Mouse (Mus musculus) midbrain, postnatal 0 days (tissue): ENCODE results near the gene Cpne4. TPM values are rescaled to one million over a fixed set of nuclear protein-coding genes. Genes with fewer than 3 reads are reported as not detected.

Source experiments
- ATAC-seq: fragments of 200-750 bp; cut with Nextera tagmentation; 2 replicates; pipeline ENCODE4 v1.8.0; 2017; ENCODE audit warnings: moderate number of reproducible peaks, mild to moderate bottlenecking, moderate TSS enrichment, moderate library complexity; ENCODE audit not compliant: low FRiP score
- DNase-seq: peaks from one replicate; pipeline ENCODE4 v3.0.0-alpha.2; 2015; ENCODE audit warnings: low spot score
- H3K27ac ChIP-seq: fragments of 300-500 bp; sonication (generic); 2 replicates; pipeline ENCODE4 v1.5.1; 2014; ENCODE audit warnings: low read depth, mild to moderate bottlenecking, low read length, mixed read lengths
- H3K27me3 ChIP-seq: fragments of 300-500 bp; sonication (generic); 2 replicates; pipeline ENCODE4 v1.6.1; 2014; ENCODE audit warnings: low read length, control low read depth, mixed read lengths; ENCODE audit not compliant: insufficient read depth
- H3K36me3 ChIP-seq: fragments of 300-500 bp; sonication (generic); 2 replicates; pipeline ENCODE4 v1.6.1; 2014; ENCODE audit warnings: low read length, control low read depth, mixed read lengths; ENCODE audit not compliant: insufficient read depth
- H3K4me1 ChIP-seq: fragments of 300-500 bp; sonication (generic); 2 replicates; pipeline ENCODE4 v1.6.1; 2014; ENCODE audit warnings: mild to moderate bottlenecking, control low read depth, antibody characterized with exemption, low read length, mixed read lengths; ENCODE audit not compliant: insufficient read depth
- H3K4me2 ChIP-seq: fragments of 300-500 bp; sonication (generic); 2 replicates; pipeline ENCODE4 v1.6.1; 2014; ENCODE audit warnings: low read depth, mild to moderate bottlenecking, low read length, mixed read lengths; ENCODE audit not compliant: poor library complexity, severe bottlenecking
- H3K4me3 ChIP-seq: fragments of 300-500 bp; sonication (generic); 2 replicates; pipeline ENCODE4 v1.5.1; 2014; ENCODE audit warnings: low read depth, mild to moderate bottlenecking, low read length, moderate library complexity
- H3K9ac ChIP-seq: fragments of 300-500 bp; sonication (generic); replicated peaks from 2 replicates; pipeline ENCODE4 v1.6.1; 2014; ENCODE audit warnings: mild to moderate bottlenecking, low read length, moderate library complexity, mixed read lengths; ENCODE audit not compliant: poor library complexity, severe bottlenecking
- H3K9me3 ChIP-seq: fragments of 300-500 bp; sonication (generic); 2 replicates; pipeline ENCODE4 v1.6.1; 2016; ENCODE audit warnings: low read length, control low read depth
- CTCF ChIP-seq: IDR thresholded peaks from 2 replicates; pipeline ENCODE4 v1.5.1; 2016; ENCODE audit warnings: antibody characterized with exemption, mild to moderate bottlenecking
- WGBS: fragments of 180-500 bp; shearing (Covaris S2); extraction: QIAGEN DNeasy Blood & Tissue Kit; methylation state at CpG from one replicate; pipeline ENCODE4 v1.1.7; 2014; 5-methylcytosine and 5-hydroxymethylcytosine counted together
- polyA plus RNA-seq: library from polyadenylated mRNA; unstranded; fragments of >200 nt; fragmentation: Nextera tagmentation; extraction: Ambion mirVana; gene quantifications from 2 replicates; pipeline ENCODE4 v1.2.1, GENCODE M21; 2015
- total RNA-seq: library from RNA; depleted of rRNA; stranded (reverse); fragments of >200 nt; gene quantifications from 2 replicates; pipeline ENCODE4 v1.2.3, GENCODE M21; 2014

Gene Cpne4
- total and polyA plus RNA-seq, 2 experiments from 2014 or later, result 25.5 to 38.3 TPM

DNA sequence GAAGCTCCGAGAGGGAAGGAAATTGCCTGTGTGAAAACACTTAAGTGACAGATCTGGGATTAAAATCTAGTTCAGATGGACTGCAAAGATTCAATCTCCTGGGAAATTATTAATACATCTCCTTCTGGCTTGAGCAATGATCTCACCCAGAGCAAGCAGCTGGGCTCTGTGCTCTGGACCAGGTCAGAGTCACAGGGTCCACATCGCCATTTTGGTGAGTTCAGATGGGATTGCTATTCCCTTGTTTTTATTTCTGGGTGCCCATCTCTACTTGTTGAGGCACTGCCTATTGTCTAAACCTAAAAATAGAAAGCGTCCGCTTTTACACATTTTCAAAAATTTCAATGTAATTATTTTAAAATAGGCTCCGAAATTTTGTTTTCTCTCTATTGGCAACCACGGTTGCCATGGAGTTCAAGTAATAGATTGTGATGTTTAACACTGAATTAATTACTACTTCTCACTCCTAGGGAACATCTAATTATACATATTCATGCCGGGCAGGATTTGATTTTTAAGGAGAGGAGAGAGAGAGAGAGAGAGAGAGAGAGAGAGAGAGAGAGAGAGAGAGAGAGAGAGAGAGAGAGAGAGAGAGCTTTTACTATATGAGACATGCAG is 229.2 kb downstream of the Cpne4 start:
- Histone ChIP-seq H3K9ac (no peak overlapping the region), H3K27me3 (no peaks in the 10 kb centered on the region), H3K36me3 (no peaks in the 10 kb centered on the region), H3K4me1 (no peaks in the 10 kb centered on the region), H3K9me3 (no peaks in the 10 kb centered on the region), H3K4me2 (no peak overlapping the region), H3K27ac (no peak overlapping the region), H3K4me3 (no peak overlapping the region)
- WGBS, result 62% methylated on average over 7 of the region's 7 CpGs
- no peak for TF ChIP-seq CTCF
- no peak for ATAC-seq
- no peak for DNase-seq

GRCm38 (mm10) chr9:104777135-104777534 is 230.0 kb downstream of the Cpne4 start:
- ATAC-seq, result no peak
- TF ChIP-seq CTCF, result no peak
- no peak overlapping the region for H3K4me3 ChIP-seq
- no peak overlapping the region for H3K4me2 ChIP-seq
- DNase-seq, result no peak
- no peaks in the 10 kb centered on the region for H3K4me1 ChIP-seq
- 69% methylated on average over 3 of the region's 3 CpGs for WGBS
- no peaks in the 10 kb centered on the region for H3K9me3 ChIP-seq
- H3K27ac ChIP-seq, result no peak overlapping the region
- no peaks in the 10 kb centered on the region for H3K27me3 ChIP-seq
- H3K9ac ChIP-seq, result no peak overlapping the region
- H3K36me3 ChIP-seq, result no peaks in the 10 kb centered on the region

DNA sequence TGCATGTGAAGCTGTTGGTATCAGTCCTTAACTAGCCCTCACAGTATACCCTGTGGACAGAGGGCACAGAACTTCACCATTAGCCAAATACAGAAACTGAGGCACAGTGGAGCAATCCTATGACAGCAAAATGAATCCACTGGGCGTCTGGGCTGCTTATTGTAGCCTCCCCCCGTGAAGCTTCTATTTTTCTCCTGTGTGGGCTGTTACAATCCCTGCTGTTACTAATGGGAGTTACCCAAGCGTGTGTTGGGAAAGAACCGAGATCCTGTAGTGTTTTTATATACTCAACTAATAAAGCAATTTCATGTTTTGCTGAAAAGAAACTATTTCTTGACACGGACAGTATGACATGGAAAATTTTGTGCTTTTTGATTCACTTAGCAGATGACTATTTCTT is 230.7 kb downstream of the Cpne4 start:
- TF ChIP-seq CTCF, result no peak
- H3K27me3 ChIP-seq, result no peaks in the 10 kb centered on the region
- H3K9me3 ChIP-seq, result no peaks in the 10 kb centered on the region
- H3K9ac ChIP-seq, result no peak overlapping the region
- H3K4me1 ChIP-seq, result no peaks in the 10 kb centered on the region
- H3K27ac ChIP-seq, result no peak overlapping the region
- no peak overlapping the region for H3K4me3 ChIP-seq
- WGBS, result 66% methylated on average over 5 of the region's 5 CpGs
- no peaks in the 10 kb centered on the region for H3K36me3 ChIP-seq
- ATAC-seq (no peak), DNase-seq (no peak)
- H3K4me2 ChIP-seq, result no peak overlapping the region

GRCm38 (mm10) chr9:104796601-104797000 is 249.5 kb downstream of the Cpne4 start:
- Histone ChIP-seq H3K36me3 (no peaks in the 10 kb centered on the region), H3K9ac (no peak overlapping the region), H3K4me3 (no peak overlapping the region), H3K27me3 (no peaks in the 10 kb centered on the region), H3K4me1 (no peaks in the 10 kb centered on the region), H3K4me2 (no peak overlapping the region), H3K9me3 (no peaks in the 10 kb centered on the region), H3K27ac (no peak overlapping the region)
- 10% methylated on average over 2 of the region's 2 CpGs for WGBS
- ATAC-seq, result no peak
- no peak for TF ChIP-seq CTCF
- DNase-seq, result no peak

DNA sequence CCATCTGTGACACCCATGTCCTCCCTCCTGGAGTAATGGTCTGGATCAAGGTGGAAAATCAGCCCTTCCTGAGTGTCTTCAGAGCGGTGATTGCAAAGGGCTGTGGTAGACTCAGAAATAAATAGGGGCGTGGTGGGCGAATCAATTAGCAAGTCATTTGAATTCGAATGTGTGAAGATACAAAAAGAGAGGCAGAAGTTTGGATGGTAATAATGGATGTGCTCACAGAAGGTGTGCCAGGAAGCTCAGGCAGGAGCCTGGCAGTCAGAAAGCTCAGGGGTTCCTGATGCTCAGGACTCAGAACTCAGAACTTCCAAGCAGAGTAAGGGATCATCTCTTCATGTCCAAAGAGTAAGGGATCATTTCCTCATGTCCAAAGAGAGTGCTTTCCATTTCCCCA is 257.7 kb downstream of the Cpne4 start:
- Histone ChIP-seq H3K4me2 (no peak overlapping the region), H3K4me3 (no peak overlapping the region), H3K27me3 (no peaks in the 10 kb centered on the region), H3K4me1 (no peaks in the 10 kb centered on the region), H3K9me3 (no peaks in the 10 kb centered on the region), H3K27ac (no peak overlapping the region), H3K9ac (no peak overlapping the region), H3K36me3 (no peaks in the 10 kb centered on the region)
- no peak for DNase-seq
- no peak for ATAC-seq
- no peak for TF ChIP-seq CTCF
- 79% methylated on average over 4 of the region's 4 CpGs for WGBS

DNA sequence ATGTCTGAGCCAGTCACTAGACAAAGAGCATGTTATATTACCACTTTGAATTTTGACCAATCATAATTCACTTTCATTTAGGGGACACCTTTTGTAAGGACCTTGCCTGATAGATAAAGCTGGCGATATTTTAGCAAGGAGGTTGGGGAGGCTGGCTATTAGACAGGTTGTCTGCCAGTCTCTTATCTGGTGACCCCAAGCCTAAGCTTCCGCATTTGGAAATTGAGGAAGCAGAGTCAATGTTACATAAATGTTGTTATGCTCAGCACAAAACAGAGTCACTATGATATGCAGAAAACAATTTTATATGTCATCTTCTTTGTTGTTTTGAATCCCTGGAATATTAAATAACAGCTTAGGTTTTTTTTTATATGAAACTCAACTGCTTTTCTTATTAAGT is 267.6 kb downstream of the Cpne4 start:
- no peak for ATAC-seq
- Histone ChIP-seq H3K36me3 (no peaks in the 10 kb centered on the region), H3K27ac (no peak overlapping the region), H3K4me3 (no peak overlapping the region), H3K27me3 (no peaks in the 10 kb centered on the region), H3K4me1 (no peaks in the 10 kb centered on the region), H3K9ac (no peak overlapping the region), H3K9me3 (no peaks in the 10 kb centered on the region), H3K4me2 (no peak overlapping the region)
- no peak for DNase-seq
- 91% methylated on average over 2 of the region's 2 CpGs for WGBS
- no peak for TF ChIP-seq CTCF
